Mouse (Mus musculus) layer of hippocampus, adult 18-20 months (tissue): ENCODE data around the gene Dut. TPM values are rescaled to one million over a fixed set of nuclear protein-coding genes. Genes with fewer than 3 reads are reported as not detected.

ENCODE experiments used
- DNase-seq, 2 experiments: peaks; one replicate each; pipeline ENCODE4 v3.0.0; 2022; ENCODE audit warnings: low spot score in 2 of 2
- long read RNA-seq: library from polyadenylated mRNA; stranded (forward); transcript quantifications from one replicate; pipeline ENCODE4 v2.0.0, GENCODE M21; 2021
- total RNA-seq, 2 experiments: library from RNA; stranded (reverse); gene quantifications; 2 replicates each; pipeline ENCODE4 v1.2.3; 2021

Gene Dut
- total RNA-seq, result 10 to 100 TPM; 24.8 to 31.3 TPM
- long read RNA-seq, transcript Dut-201 (6 exons, 1,950 nt), result major isoform, 18 of 25 reads
- long read RNA-seq, partial matches to known transcripts, result 0 of 25 reads
- long read RNA-seq, other reads (novel, unspliced or antisense), result 5 of 25 reads

GRCm38 (mm10) chr2:125247108-125247961, at the start of gene Dut:
Gene Dut, plus strand, starts transcription at chr2:125247190.
- peak; percentile 87 to 91 for DNase-seq

DNA sequence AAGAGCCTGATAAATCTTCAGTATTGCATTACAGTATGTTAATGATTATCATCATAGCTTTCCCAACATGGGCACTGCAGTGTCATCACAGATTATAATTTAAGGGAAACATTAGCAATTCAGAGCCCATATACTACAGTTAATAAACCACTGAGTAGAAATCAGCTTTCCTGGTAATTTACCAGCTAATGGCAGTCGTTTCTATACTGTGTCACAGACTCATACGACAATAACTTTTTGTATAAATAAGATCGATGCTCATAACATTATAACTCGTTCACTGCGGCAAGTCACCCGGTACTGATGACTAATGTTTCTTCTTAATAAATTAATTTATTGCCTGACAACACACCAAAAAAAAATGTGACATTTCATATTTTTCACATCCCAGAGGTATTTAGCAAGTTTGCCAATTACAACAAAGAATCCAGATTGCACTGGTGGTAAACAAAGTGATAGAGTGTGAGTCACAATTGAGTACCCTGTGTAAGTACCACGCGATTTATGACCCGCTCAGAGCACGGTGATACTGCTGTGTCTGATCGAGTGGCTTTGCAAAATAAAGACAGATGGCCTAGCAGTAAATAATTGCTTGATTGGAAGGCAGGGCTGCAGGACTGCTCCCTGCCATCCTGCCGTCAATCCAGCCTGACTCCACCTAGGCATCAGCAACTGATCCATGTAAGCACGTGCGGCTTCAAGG, 37.9 kb upstream of the Dut start:
- DNase-seq, result peak; percentile 15 to 59

DNA sequence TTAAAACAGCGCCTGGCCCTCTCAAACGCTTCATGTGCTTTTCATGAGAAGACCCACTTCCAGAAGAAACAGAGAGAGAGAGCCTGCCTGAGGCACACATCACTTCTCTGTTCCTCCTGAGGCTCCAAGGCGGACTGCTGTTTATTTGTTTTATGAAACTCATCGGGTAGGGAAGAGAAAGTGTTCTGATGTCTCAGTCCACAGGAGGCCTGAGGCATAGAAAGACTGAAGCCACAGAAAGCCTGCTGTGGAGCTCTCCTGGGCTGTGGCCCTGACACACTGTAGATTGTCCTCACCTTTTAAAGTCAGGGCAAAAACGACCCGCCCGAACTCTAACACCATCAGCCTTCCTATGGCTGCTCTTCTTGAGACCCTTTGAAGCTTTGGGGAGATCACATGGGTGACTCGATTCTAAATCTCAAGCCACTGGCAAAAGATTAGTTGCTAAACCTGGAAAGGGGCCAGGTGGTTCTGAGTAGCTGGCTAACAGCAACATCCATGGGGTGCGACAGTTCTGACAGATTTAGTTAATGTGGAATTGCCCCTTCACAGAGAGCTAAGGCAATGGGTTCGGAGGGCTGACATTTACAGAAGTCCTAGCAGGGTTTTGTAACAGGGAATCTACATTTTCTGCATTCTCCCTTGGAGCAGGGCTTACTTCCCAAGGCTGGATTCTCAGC, 35.0 kb upstream of the Dut start:
- no peak for DNase-seq

GRCm38 (mm10) chr2:125214592-125214991, 32.4 kb upstream of the Dut start:
- DNase-seq, result peak; percentile 42 to 87

- DNase-seq, result no peak
Measured at GRCm38 (mm10) chr2:125217286-125217685, 29.7 kb upstream of the Dut start.

DNA sequence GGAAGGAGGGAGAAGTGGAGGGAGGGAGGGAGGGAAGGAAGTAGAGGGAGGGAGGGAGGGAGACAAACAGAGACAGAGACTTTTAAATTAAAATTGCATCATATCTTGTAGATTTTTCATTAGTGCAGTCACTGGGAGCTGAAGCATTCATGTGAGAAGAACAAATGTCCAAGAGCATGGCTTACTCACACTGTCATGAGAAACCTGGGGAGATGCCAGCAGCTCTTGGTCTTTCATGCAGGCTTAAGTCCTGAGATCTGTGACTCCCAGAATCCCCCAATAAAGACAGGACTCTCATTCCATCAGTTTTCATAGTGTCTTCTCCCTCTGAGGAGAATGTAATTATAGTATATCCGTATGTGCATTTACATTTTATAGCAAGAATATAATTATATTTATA, 28.4 kb upstream of the Dut start:
- DNase-seq, result no peak

DNA sequence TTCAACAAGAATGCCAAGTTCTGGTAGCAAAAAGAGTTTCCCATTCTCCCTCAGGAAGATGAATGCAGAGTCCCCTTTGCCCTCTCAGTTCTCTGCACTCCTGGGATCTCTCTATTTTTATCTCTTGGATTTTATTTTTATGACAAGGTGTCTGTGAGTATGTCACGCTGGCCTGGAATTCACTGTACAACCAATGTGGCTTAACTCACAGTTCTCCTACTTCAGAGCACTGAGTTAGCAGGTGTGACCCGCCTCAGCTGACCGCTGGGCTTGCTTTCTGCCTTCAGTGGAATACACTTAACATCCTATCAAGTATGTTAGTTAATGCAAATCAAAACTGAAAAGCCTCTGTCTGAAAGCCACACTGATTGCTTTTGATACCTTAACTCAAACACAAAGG, 27.7 kb upstream of the Dut start:
- DNase-seq, result no peak

DNA sequence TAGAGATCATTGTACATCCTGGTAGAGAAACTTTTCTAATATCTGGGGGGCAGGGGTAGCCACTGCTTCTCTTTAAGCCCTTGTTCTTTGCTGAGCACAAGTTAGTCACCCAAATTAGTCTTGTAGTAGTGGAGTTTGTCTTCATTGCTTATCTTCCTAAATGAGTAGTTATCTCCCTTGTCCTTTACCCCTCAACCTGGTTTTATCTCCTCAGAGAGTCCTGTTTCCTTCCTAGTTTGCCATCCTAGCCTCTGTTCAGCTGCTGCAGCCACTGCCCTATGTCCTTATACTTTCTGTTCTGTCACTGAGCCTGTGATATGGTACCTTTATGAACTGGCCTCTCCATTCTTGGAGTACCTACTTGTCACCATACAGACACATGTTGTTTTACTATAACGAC, 25.3 kb upstream of the Dut start:
- no peak for DNase-seq

DNA sequence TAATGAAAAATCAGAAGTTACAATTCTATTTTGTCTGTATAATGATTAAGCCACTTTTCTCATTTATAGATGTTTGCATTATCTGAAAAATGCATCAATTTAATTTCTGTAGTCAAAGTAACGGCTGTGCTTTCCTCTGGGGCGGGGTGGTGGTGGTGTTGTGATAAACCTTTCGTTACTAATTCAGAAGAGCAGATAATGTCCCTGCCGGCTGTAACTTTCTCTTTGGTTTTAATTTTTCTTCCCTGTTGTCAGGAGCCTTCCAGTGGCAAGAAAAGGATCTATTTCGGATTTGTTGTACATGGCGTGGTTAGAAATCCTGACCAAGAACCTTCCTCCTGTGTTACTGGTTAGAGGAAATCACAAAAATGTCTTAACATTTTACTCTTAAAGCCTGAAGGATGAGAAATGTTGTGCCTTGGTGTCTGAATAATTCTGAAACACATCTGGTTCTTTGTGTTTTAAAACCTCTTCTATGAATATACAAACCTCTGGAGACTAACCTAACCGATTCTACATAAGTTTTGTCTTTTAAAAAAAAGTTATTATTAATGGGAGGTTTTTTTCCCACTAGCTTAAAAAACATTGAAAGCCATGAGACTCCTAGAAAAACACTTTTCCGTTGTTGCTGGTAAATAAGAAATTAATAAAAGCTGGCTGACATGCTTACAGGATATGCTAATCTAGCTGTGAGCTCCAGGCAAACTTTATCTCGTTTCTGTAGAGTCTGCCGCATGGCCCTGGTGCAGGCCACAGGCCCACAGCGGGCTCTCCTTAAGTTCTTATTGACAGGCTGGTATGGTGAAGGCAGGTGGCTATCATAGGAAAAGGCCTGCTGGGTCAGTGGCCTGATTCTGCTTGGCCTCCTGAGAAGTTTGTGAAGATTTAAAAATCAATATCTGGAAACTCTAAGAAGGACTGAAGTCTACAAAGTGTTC, 18.2 kb upstream of the Dut start:
- DNase-seq, result no peak

DNA sequence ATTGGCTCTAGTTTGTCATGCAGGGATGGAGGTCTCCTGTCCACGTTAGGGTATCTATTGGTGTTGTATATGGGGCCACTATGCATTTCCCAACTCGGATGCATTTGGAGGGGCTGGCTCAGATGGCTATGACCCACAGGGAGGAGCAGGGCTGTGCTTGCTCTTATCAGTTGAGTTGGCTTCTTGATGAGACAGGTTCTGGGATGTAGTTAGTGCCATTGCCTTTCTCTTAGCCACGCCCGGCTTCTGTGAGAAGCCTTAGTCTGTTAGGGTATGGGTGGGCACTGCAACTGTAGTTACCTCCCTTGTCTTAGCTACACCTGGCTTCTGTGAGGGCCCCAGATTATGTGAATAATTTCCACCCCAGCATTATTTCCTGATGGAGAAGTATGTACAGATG, 14.8 kb upstream of the Dut start:
- no peak for DNase-seq

DNA sequence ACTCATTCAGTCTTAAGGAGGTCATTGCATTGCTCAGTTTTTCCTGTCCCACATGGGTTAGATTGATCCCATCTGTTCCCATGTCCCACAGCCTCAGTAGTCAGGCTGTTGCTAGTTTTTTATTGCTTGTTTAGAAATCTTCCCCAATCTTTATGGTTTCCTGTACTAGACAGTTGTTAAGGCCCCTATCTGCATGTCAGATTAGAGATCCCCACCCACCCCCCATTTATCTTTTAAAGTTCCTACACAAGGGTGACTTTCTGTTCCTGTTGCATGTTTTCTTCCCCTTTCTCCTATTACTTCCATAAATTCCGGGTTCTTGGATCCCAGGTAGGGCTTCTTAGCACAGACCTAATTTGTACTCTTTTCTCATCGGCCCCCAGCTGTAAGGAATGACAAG, 13.5 kb upstream of the Dut start:
- no peak for DNase-seq

DNA sequence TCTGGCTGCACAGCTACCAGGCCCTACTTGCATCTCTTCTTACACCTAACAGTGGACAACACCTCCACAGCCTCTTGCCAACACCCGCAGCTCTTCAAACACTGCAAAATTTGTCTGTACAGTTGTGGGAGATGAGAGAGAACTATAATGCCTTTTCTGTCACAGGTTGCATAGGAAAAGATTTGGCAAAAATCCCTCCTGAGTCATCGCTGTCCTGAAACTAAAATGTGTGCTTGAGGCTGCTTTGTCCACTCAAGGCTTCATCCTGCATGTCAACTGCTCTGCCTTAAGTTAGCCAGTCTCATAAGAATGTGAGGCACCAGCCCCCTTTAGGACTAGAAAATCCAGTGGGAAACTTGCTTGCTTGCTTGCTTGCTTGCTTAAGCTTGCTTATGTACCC, 12.9 kb upstream of the Dut start:
- DNase-seq, result no peak

- no peak for DNase-seq
Measured at GRCm38 (mm10) chr2:125245545-125246285, 1.3 kb upstream of the Dut start.

DNA sequence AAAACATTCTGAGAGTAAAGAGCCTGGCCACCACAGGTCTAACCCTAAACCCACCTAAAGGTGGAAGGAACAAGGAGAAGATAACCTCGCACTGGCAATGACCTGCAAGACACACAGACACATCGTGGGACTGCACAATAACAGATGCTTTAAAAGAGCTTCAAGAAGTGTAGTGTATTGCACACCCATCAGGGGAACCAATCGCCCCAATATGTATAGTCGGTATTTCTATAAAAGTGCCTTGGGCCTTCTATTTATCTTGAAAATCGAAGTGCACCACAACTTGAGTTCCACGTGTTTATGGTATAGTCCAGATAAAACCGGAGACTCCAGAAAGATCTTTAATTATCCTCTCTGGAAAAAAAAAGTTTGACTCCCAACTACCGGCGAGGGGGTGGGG, 321 bp upstream of the Dut start:
- no peak for DNase-seq

DNA sequence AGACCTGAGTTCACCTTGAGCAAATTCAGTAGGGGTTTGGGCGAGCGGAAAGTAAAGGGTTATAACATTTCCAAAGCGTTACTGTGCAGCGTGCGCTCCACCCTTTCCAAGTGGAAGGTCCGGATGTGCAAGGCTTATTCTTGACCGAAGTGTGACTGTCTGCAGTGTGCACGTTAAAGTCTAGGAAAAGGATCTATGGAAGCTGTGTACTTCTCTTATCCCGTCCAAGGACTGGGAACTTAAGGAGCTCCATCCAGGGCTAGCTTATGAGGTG, 909 bp downstream of the Dut start:
- no peak for DNase-seq

GRCm38 (mm10) chr2:125248256-125248655, 1.3 kb downstream of the Dut start:
- DNase-seq, result no peak

DNA sequence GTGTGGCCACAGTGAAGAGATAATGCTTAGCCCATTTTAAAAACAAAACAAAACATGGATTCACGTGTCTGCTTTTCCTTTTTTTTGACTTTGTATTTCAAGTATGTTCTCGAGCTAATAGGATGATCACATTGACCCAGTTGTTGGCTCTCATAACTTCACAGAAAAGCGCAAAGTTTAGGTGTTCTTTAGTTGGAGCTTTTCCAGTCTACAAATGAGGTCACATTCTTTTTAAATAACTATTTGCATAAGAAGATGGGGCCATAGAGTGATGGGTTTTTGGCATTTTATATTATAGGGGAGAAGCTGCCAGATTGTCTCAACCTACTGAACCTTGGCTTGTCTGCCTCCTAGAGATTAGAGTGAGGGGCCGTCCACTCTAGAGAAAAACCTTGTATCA, 2.3 kb downstream of the Dut start:
- DNase-seq, result no peak

GRCm38 (mm10) chr2:125249874-125250273, 2.9 kb downstream of the Dut start:
- no peak for DNase-seq

DNA sequence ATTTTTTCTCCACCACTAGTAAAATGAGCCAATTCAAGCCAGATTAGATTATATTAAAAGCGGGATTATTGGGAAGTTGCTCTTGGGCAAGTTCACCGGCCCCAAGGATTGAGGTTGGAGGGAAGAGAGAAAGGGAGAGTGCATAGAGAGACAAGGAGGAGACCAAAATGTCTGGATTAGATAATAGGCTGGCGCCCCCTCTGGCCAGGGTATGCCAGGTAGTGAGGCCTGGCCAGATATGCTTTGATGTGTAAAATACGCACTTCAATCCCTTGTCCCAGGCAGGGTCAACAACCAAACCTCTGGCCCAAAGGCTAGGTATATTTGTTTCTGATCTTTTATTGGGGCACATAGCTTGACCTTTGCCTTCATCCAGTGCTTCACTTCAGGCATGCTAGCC, 4.8 kb downstream of the Dut start:
- DNase-seq, result no peak

DNA sequence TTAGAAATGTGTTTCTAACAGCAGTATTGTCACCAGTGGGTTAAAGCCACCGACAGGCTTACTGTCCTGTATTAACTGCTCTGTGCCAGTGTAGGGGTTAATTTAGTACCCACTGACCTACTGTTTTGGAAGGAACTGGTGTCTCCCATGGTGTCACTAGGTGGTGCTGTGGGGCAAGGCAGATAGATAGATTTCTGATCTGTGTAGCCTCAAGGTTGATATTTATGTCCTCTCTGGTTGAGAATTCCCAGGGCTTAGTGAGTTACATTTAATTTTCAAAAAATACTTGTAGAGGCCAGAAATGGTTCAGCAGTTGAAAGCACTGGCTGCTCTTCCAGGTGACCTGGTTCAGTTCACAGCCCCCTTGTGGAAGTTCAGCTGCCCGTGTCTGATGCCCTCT, 5.3 kb downstream of the Dut start:
- DNase-seq, result peak in 1 of 2 experiments; percentile 40
